Mouse (Mus musculus): ENCODE measurements around the gene Olfr1438-ps1.
"Not testable (repeated sequence)": the region's sequence is repeated elsewhere in the genome, so short reads cannot be mapped to it uniquely, and the experiment has no call there.

Gene Olfr1438-ps1

DNA sequence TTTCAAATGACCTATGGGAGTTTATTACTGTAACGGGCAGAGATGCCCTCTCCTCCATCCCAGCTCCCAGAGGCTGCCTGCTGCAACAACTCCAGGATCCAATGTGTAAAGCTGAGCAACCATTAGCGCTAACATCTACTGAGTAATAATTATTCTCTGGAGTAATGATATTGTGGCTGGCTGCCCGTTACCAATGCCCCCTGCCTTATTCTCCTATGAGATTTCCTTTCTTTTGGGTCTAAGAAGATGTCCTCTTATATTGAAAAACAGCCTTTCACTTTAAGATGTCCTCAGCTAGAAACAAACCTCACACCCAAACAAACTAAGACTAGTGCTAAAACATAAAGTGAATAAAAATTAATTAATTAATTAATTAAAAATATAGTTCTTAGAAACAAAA is at the start of gene Olfr1438-ps1:
Gene Olfr1438-ps1, minus strand, starts transcription at position 101 of the 400 bp plus-strand sequence.
- DNase-seq (ENCODE audit: low read depth, low spot score) = no peak

DNA sequence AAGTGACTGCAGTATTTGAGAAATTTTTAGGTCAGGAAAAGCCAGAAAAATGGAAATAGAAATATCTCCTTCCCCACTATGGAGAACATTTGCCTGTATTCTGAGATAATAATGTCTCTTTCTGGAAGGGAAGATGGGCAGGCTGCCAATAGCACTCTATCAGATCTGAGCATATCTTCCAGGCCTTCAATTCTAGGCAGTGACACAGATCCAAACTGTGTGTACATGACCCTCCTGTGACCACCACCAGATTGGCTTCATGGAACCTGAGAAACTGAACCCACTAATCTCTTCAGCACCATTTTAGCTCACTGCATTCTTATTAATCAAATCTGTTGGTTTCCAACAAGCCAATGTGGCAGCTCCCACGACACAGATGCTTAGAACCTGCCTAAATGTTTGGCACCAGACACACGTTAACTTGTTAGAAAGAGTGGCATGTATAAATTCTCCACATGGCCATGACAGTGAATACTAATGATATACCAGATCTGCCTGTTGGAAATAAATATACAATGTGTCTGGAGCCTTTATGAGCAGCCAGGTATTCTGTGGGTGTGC is 38.8 kb upstream of the Olfr1438-ps1 start:
- no peak for DNase-seq (ENCODE audit: low read depth, low spot score)

DNA sequence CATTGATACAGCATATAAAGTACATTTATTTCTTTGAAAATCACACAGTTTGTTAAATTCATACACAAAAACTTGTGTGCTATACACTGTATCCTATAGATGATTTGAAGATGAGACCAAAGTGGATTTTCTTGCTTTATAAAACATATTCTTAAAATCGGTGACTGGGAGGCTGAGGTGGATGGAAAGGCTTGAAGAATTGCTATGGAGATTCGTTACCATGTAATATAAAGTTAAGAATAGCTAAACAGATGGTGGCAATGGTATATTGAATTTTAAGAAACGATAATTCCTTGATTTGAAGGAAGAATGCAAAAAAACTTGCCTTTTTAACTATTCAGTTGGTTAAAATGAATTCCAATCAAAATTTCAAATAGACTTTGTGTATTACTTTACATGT is 37.3 kb upstream of the Olfr1438-ps1 start:
- no peak for DNase-seq (ENCODE audit: low read depth, low spot score)

DNA sequence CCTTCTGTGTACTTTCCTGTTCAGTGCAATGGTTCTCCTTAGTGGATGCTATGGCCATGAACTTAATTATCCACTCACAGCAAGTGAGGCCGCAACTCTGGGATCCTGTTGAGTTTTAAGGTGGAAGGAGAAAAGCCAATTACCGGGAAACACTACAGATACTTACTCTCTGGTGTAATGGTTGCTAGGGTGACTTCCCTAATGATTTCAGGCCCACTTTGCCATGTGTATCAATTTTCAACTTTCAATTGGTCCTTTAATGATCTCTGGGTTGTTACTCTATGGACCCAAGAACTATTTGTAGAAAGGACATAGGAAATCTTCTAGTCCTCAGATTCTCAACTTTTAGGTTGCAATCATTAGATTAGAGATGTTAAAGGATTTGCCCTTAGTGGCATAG is 10.7 kb downstream of the Olfr1438-ps1 start, which contains the start of gene Olfr1437:
Gene Olfr1437, minus strand, starts transcription at position 101 of the 400 bp plus-strand sequence.
- no peak for DNase-seq (ENCODE audit: low read depth, low spot score)

DNA sequence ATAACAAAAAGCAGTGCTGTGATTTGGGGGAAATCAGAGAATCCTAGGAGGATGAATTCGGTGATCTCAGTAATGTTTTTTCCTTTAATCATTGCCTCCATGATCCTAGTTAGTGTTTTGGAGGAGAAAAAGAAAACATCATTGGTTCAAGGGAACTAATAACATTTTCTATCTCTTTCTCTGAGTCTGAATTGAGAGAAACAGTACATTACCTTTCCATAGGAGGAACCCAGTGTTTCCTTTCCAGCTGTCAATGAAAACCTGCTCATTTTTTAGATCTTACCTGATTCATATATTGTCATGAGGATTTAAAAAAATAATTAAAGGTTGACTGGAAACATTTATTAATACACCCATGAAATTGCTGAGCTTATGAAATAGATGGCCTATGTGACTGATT is 36.7 kb downstream of the Olfr1438-ps1 start, which contains the start of gene Olfr1436:
Gene Olfr1436, minus strand, starts transcription at position 101 of the 400 bp plus-strand sequence.
- not testable (repeated sequence) for DNase-seq (ENCODE audit: low read depth, low spot score)

DNA sequence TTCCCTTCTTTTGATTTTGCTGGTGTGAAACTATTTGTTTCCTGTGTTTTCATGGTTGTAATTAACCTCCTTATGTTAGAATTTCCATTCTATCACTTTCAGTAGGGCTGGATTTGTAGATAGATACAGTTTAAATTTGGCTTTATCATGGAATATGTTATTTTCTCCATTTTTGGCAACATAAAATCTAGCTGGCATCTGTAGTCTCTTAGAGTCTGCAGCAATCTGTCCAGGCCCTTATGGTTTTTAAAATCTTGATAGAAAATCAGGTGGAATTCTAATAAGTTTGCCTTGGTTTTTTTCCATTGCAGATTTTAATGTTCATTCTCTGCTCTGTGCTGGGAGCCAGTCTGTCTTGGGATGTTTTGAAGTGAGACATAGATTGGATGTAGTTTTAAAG is 42.7 kb downstream of the Olfr1438-ps1 start:
- DNase-seq (ENCODE audit: low read depth, low spot score) = no peak

DNA sequence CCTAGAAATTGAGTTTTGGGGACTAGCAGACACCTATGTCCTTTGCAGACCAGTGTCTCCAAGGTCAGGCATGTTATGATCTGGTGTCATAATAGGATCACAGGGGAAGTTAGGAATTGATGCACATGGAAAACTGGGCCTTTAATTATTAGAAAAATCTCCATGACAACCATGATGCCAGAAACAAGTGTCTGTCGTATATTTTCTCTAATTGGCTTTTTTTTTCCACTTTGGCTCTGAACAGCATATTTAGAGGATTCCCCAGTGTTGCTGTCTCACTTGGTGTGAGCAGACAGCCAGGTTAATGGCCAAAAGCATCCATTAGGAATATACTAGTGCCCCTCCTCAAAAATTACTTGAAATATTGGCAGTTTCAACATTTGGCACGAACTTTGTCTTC is 56.2 kb downstream of the Olfr1438-ps1 start, which contains the start of gene Olfr1434:
Gene Olfr1434, plus strand, starts transcription at position 301 of the 400 bp plus-strand sequence.
- DNase-seq (ENCODE audit: low read depth, low spot score) = no peak

Measured in embryo, embryonic 11.5 days (tissue).